Mouse (Mus musculus) MEL (cell line): Measurements from ENCODE around the gene Lhb.

Experiments used
- CTCF ChIP-seq, 3 experiments: IDR thresholded peaks in 2 of 3; conservative IDR thresholded peaks in 1 of 3; 2 replicates each; pipeline ENCODE4 v1.5.1; 2011 to 2012; ENCODE audit warnings: low read length in 3 of 3, low read depth in 2 of 3, mild to moderate bottlenecking in 2 of 3, improper control_type of control experiment in 1 of 3, inconsistent platforms in 1 of 3, mixed read lengths in 1 of 3, moderate library complexity in 1 of 3; ENCODE audit not compliant: control insufficient read depth in 1 of 3, insufficient read depth in 1 of 3, poor library complexity in 1 of 3, severe bottlenecking in 1 of 3
- USF2 ChIP-seq, 2 experiments: IDR thresholded peaks; 2 replicates each; pipeline ENCODE4 v1.6.1; 2011 to 2012; ENCODE audit warnings: improper control_type of control experiment in 2 of 2, low read length in 2 of 2, borderline replicate concordance in 1 of 2, inconsistent platforms in 1 of 2, low read depth in 1 of 2, mild to moderate bottlenecking in 1 of 2; ENCODE audit not compliant: insufficient read depth in 1 of 2

DNA sequence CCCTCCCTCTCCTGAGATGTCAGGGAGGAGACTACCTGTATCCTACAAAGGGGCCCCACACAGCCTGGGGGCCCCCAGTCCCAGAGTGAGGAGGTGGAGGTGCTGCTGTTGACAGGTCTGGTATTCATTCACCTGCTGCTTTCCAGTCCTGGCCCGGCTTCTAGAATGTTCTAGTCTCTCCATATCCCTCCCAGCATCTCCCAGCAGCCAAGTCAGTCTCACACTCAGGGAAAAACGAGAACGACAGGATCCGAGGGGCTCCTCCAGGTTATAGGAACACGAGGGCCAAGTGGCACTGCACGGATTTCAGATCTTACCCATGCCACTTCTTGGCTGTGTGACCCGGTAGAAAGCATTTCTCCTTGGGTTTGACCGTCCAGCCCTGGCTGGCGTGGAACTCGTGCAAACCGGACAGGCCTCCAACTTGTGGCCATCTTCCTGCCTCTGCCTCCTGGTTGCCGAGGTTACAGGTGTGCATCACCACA is 5.8 kb upstream of the Lhb start:
- TF ChIP-seq USF2 (IDR thresholded peaks at IDR 0.05; ENCODE audit: borderline replicate concordance in 1 of 2, insufficient read depth in 1 of 2, low read depth in 1 of 2, low read length in 2 of 2) (no peak), CTCF (IDR thresholded peaks at IDR 0.05 in 2 of 3, conservative IDR thresholded peaks at IDR 0.05 in 1 of 3; ENCODE audit: control insufficient read depth in 1 of 3, insufficient read depth in 1 of 3, low read depth in 2 of 3, low read length in 3 of 3, poor library complexity in 1 of 3, severe bottlenecking in 1 of 3) (no peak)
